Mouse (Mus musculus) layer of hippocampus, postnatal 10 days (tissue): ENCODE measurements around the gene Uhrf1bp1l. TPM values are rescaled to one million over a fixed set of nuclear protein-coding genes. Genes with fewer than 3 reads are reported as not detected.
A peak's percentile ranks its signal among the peaks of the same experiment; 100 is the strongest.
"Not testable (repeated sequence)": the region's sequence is repeated elsewhere in the genome, so short reads cannot be mapped to it uniquely, and the experiment has no call there.

Experiments used
- DNase-seq, 2 experiments: peaks; one replicate each; pipeline ENCODE4 v3.0.0; 2021; ENCODE audit warnings: low spot score in 2 of 2
- long read RNA-seq: library from polyadenylated mRNA; stranded (forward); transcript quantifications from one replicate; pipeline ENCODE4 v2.0.0, GENCODE M21; 2023
- total RNA-seq, 2 experiments: library from RNA; stranded (reverse); gene quantifications; 2 replicates each; pipeline ENCODE4 v1.2.3; 2021

Uhrf1bp1l gene
- 10 to 100 TPM; 81.1 to 81.4 TPM for total RNA-seq
- long read RNA-seq, full-length matches to known transcripts: 7 of 29 reads
- long read RNA-seq, partial matches to known transcripts: 11 of 29 reads
- long read RNA-seq, other reads (novel, unspliced or antisense): 11 of 29 reads

DNA sequence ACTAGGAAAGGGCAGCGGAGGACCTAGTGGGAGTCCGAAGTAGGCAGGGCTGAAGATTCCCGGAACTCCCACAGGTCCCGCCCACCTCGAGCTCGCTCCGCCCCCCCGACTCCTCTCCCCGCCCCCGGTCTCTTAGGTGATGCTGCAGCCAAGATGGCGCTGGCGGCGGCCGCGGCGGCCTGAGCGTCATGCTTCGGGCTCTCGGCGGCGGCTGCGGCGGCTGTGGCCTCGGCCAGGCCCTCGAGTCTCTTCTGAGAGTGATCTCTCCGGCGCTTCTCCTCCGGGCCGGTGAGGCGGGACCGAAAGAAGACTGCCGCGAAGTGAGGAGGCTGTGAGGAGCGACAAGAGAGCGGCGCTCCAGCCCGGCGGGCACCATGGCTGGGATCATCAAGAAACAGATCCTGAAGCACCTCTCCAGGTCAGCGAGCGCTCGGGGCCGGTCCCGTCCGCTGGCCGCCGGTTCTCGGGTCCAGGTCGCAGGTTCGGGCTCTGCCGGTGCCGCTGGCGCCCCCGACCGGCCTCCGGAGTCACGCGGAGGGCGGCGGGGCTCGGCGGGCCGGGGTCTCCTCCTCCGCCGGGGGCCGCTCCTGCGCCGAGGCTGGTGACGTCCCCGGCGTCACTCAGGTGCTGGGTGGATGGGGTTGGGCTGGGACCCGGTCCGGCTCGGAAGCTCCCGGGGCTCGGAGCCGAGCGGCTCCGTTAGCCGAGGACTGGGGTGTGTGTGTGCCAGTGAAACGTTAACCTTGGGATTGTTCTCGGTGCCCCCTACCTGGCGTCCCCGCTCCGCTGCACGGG lies at the start of gene Uhrf1bp1l:
TSS of gene Uhrf1bp1l (plus strand) at position 121 of the 795 bp plus-strand sequence.
- DNase-seq: peak; percentile 85 to 91

DNA sequence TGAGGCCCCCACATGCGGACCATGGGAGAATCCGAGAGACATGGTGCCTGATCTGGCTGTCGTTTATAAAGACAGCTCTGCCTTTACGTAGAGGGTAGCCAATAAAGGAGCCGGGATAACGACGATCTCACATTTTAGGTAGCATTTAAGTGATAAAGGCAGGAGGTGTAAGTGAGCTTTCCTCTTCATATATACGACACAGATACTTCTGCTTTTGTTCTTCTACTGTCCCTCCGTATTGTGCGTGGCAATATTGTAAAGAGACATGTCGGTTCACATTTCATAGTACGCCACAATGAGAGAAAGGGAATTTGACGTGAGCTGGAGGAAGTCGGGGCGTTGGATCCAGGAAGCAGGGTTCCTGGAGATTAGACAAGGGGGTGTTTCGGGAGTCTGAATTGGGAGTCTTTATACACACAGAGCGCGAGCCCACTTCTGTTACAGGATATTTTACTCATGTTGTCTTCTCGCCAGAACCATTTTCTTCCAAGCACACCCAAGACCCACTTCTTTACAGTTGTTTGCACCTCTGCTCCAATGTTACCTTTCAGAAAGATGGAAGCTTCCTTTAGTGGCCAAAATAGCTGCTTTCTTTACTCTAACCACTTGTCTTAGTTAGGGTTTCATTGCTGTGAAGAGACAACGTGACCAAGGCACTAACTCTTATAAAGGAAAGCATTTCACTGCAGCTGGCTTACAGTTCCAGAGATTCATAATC lies 49.4 kb upstream of the Uhrf1bp1l start:
- no peak for DNase-seq

DNA sequence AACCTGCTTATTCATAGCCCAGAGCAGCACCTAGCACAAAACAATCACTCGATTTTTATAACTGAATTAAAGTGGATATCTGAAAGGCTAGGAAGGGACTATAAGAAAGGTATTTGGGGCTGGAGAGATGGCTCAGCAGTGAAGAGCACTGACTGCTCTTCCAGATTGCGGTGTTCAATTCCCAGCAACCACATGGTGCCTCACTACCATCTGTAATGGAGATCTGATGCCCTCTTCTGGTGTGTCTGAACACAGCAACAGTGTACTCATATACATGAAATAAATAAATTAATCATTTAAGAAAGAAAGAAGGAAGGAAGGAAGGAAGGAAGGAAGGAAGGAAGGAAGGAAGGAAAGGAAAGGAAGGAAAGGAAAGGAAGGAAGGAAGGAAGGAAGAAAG lies 48.5 kb upstream of the Uhrf1bp1l start:
- not testable (repeated sequence) for DNase-seq

DNA sequence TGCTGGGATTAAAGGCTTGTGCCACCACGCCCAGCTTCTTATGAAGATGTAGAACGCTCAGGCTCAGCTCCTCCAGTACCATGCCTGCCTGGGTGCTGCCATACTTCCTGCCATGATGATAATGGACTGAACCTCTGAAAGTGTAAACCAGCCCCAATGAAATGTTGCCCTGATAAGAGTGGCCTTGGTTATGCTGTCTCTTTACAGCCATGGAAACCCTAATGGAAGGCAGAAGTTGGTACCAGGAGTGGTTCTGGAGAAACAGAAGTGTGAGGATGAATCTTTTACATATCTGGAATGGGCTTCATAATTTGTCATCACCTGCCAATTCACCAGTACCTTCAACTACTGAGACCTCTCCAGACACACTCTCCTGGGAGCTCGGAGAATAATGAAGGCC lies 46.8 kb upstream of the Uhrf1bp1l start:
- no peak for DNase-seq

DNA sequence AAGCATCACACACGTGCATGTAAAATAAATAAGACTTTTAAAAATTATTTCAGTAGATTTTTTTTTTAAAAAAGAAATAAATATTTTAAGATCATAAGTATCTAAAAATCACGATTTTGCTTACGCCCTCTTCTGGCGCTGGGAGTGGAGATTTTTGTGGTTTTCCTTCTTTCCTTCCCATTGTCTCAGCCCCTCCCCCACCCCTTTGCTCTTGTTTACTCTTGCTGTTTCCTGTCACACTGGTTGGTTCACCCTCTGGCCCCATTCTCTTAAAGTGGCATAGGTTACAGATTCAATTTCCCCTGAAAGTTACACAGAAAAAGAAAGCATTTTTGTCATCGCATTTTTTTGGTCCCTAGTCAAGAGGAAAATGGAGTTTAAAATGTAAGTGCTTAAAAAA lies 41.7 kb upstream of the Uhrf1bp1l start:
- DNase-seq: no peak

DNA sequence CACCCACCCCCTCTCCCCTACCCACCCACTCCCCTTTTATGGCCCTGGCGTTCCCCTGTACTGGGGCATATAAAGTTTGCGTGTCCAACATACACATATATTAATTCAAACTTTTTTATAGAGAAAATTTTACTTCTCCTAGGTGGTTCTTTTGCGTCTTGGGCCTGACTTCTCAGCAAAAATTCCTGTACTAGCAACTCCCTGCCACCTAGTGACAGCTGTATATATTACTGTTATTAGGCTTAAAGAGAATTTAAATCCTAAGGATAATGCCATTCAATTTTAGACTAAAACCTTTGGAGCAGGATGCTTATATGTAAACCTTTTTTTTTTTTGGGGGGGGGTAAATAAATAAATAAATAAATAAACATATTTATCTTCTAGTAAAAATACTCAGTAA lies 37.4 kb upstream of the Uhrf1bp1l start:
- no peak for DNase-seq

DNA sequence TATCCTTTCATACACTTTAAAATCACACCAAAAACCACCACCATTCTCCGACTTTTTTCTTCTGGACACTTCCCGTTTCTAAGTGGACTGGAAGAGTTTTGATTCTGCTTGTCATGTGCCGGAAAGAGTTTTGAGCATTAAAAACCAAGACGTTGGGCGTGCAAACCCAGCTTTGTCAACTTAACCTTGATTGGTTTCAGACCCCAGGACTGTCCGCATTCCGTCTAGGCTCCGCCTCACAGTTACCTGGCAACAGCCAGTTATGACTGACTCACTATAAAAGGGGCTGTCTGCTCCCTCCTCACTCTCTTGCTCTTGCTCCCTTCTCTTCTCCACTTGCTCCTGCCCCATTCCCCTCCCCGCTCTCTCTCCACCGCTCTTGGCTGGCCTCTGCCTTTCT lies 36.1 kb upstream of the Uhrf1bp1l start:
- no peak for DNase-seq

DNA sequence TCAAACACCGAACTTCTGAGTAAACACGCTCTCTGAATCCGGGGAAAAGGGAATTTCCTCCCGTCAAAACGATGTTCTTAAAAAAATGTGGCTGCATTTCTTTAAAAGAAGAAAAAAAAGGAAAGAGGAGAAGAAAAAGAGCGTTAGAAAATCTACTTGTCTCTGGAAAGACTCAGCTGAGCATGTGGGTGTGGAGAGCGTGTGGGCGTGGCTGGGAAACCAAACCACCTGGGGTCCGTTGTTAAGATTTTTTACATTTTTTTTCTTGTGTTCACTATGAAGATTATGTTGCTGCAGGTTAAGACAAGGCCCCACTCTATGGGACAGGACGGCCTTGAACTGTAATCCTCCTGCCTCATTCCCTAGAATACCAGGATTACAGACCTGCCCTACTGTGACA lies 29.9 kb upstream of the Uhrf1bp1l start:
- DNase-seq: no peak

DNA sequence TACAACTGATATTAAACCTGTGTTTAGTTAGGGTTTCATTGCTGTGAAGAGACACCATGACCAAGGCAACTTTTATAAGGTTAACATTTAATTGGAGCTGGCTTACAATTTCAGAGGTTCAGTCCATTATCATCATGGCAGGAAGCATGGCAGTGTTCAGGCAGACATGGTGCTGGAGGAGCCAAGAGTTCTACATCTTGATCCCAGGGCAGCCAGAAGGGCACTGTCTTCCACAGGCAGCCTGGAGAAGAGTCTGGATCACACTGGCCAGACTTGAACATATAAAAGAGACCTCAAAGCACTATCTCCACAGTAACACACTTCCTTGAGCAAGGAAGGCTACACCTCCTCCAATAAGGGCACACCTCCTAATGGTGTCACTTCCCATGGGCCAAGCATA lies 24.5 kb upstream of the Uhrf1bp1l start:
- no peak for DNase-seq

DNA sequence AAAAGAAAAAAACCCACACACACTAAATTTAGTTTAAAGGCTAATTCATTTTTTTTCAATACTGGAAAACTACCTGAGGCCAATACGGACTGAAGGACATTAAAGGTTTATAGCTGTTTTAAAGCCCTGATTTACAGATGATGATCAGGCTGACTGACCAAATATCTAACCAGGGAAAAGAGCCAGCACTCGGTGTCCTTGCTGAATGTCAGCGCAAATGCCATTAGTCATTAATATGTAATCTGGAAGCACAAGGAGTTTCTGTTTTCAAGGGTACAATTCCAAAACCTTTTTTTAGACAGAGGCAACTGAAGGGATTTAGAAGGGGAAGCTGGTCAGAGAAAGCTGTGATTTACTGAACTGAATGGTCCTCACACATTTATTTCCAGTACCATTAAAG lies 24.0 kb upstream of the Uhrf1bp1l start:
- no peak for DNase-seq

DNA sequence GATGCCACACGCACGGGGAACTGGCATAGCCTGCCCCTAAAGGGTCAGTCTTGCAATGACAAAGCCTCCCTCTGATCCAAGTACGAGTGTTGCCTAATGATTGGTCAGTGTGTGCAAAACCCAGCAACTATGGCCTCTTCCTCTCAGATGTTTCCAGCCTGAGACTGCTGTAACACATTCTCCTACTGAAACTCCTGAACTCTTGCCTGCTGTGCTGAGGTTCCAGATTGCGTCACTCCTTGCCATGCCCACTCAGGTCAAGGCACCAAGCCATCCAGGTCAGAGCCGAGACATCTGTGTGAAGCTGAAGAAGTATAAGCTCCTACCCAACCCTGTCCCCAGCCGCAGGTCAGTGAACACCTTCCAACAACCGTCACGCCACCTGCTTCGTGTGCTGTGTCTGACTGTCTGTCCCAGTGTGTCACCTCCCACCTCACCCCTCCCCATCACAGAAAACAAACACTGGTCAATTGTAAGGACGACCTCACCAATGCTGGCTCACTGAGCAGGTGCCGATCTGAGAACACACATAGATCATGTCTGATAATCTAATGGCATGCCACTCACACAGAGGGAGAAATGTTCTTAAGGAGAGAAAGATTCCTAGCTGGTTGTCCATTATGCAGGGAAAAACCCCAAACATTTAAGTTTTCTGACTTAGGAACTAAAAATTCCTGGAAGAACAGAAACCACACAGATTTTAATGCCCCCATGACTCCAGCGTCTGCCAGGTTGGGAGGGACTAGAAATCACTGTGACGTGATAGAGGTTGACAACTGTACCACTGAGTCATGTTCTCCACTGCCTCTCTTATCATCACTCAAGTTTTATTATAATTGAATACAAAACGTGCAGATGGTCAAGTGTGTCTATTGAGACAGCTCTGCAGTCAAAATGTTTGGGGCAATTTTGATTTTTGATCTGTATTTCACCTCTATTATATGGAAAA lies 22.3 kb upstream of the Uhrf1bp1l start:
- DNase-seq: no peak

DNA sequence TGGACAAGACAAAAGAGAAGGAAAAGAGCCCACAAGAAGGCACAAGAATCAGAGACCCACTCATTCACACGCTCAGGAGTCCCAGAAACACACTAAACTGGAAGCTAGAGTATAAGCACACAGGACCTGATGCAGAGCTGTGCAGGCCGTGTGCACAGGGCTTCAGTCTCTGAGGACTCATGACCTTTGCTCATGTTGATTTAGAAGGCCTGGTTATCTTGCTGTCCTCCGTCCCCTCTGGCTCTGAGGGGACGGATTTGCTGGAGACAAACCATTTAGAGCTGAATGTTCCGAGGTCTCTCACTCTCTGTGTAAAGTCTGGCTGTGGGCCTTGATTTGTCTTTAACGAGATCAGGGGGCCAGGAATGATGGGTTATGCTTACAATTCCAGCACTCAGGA lies 14.4 kb upstream of the Uhrf1bp1l start:
- DNase-seq: no peak

DNA sequence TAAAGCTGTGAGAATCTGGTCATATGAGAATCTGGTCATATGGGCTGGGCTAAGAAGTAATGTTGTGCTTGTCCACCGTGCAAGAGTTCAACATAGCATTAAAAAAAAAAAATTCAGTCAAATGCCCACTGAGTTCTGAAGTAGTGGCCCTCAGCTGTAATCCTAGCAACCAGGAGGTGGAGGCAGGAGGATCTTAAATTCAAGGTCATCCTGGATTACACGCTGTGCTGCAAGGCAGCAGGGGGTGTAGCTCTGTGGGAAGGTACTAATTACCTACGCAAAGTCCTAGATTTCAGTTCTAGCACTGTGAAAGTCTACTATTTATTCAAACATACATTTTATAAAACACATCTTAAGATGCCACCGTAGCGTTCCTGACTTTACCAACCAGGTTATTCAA lies 13.4 kb upstream of the Uhrf1bp1l start:
- DNase-seq: no peak

DNA sequence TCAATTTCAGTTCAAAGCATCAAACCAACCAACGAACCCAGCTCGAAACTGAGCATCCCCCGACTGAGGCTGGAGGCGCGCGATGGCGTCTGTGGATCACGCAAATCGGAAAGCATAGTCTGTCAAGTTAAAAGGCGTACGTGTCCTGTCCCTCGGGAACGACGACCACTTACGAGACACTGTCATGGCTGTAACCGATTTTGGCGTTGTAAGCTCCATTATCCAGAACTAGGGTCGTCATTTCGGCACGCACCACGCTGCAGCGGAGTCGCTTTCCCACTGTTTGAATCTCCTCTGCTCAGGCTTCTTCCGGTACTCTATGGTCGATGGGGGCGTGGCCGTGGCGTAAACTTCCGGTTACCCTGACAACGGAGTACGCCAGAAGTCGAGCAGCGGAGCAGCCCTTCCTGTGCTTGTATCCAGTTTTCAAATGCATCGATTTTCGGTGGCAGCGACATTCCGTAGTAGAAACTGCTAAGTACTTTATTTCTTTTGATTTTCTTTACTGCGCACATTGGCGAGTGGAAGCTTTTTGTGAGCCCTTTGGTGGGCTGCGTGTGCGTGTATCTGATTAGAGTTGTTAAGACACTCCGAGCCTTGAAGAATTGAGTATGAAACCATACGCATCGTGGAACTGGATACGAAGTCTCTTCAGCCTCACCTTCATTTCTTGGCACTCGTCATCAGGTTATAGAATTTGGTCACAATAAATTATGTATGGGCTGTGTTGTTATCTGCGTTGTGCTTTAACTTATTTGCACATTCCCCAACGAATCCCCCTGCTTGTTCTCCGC lies 12.6 kb upstream of the Uhrf1bp1l start, which contains the start of gene Actr6:
TSS of gene Actr6 (minus strand) at position 295 of the 794 bp plus-strand sequence.
- peak; percentile 91 to 92 for DNase-seq

DNA sequence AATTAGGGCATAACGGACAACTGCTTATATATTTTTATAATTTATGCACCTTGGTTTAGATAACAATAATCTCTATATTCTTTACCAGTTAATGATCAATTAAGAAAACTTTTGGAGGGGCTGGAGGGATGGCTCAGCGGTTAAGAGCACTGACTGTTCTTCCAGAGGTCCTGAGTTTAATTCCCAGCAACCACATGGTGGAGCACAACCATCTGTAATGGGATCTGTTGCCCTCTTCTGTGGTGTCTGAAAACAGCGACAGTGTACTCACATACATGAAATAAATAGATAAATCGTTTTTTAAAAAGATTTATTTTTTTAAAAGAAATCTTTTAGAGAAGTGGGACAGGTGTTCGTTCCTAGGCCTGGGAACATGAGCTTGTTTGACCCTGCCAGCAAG lies 7.7 kb upstream of the Uhrf1bp1l start:
- DNase-seq: no peak

DNA sequence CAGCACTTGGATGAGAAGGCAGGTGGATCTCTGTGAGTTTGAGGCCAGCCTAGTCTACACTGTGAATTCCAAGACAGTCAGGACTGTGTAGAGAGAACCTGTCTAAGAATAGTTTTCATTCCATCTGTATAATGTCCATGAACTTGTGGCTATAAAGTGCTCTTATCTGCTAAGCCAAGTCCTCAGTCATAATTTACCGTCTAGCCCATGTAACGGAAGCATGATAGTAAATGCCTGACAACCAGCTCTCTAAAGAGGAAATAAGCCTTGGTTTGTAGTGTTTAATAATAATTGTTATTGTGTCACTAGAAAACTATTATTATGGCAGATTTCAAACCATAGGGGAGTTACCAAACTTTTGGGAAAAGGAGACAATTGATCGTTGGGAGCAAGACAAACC lies 6.9 kb upstream of the Uhrf1bp1l start:
- DNase-seq: no peak

DNA sequence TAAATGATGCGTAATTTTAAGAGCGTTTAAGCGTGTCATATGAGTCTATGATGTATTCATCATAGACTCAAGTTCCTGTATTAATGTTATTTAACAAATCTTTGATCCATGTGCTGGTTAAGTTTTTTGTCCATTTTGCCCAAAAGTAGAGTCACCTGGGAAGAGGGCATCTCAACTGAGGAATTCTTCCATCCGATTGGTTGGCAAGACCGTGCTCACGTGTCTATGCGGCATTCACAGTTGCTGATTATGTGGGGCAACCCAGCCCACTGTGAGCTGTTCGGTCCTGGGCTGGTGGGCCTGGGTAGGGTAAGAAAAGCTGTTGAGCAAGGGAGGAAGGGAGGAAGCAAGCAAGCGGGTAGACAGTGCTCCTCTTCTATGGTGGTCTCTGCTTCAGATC lies 6.4 kb upstream of the Uhrf1bp1l start:
- DNase-seq: no peak

DNA sequence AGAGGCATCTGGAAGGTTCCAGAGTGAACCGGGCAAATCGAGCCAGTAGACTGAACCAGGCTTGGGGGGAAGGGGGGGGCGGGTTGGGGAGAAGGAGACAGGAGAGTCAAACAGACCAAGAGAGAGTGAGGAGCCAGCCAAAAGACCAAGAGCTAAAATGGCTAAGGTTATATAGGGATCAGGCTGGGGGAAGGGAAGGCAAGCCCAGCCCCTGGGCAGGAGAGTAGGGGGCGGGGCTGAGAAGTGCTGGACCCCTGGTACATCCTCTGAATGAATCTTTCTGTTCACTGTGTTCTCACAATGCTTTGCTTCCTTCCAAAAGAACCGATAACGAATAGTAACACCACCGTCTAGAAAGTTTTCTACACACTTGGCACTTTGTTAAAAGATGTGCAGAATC lies 5.1 kb upstream of the Uhrf1bp1l start:
- no peak for DNase-seq

DNA sequence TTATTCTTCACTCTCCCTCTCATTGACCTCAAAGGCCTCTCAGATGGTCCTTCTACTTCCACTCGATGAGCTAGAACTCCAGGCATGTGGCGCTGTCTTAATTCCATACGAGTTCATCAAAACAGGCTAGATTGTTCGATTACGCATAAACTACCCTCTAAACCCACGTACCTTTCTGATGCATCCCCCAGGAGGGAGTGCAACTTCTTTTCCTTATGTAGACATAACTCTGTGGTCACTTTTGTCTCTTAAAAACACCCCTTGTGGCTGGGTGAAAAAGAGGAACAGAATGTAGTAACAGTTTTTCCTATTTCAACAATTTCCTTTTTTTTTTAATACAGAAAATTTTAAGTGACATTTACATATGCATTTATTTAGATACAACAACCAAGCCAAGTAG lies 3.8 kb upstream of the Uhrf1bp1l start:
- DNase-seq: no peak

DNA sequence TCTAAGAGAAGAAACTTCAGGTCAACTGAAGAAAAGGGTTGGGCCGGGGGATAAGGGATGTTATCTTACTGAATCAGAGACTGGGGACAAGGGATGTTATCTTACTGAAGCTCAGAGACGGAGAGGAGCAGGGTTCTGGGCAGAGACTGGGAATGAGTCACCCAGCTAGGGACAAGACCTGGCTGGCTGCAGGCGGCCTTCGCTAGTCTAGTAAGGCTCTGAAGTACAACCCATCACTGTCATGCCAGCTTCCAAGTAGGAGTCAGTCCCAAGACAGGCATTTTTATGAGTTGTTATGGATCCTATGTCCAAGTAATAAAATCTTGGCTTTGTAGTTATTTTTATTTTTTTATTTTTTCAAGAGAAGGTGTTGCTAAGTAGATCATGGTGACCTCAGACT lies 1.5 kb upstream of the Uhrf1bp1l start:
- no peak for DNase-seq

DNA sequence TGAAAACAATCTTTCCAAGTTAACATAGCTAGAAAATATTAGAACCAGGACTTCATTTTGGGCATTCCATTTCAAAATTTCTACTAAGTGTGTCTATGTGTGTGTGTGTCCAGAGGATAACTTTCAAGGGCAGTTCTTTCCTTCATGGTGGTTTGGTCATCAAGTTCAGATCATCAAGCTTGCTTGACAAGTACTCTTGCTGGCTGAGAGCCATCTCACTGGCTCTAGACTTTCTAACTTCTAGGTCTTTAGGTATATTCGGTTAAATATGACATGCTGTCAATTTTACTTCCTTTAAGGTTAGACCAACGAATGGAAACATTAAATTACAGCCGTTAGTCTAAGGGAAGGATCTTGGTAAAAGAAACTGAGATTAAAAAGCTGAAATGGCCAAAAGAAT lies 450 bp upstream of the Uhrf1bp1l start:
- no peak for DNase-seq
